Mouse (Mus musculus): ENCODE results near the gene Ap1b1.

- TF ChIP-seq POU5F1 (IDR thresholded peaks at IDR 0.05; ENCODE audit: borderline replicate concordance, low read length) (no peak), CTCF (conservative IDR thresholded peaks at IDR 0.05; ENCODE audit: low read length) (no peak), NANOG (IDR thresholded peaks at IDR 0.05; ENCODE audit: borderline replicate concordance, low read length) (no peak)
Observed at GRCm38 (mm10) chr11:5055945-5056938, 69.6 kb downstream of the Ap1b1 start.
